Mouse (Mus musculus) gastrocnemius, postnatal 14 days (tissue): ENCODE measurements around the gene Sfxn1. TPM values are rescaled to one million over a fixed set of nuclear protein-coding genes. Genes with fewer than 3 reads are reported as not detected.
A peak's percentile ranks its signal among the peaks of the same experiment; 100 is the strongest.

ENCODE experiments used
- DNase-seq: peaks from one replicate; pipeline ENCODE4 v3.0.0; 2021; ENCODE audit warnings: mixed read lengths
- intact Hi-C: fragments of 180-260 bp; cut with DNase I; formaldehyde crosslinking; loops from one replicate; pipeline ENCODE4 v1.15.1; 2025; ENCODE audit warnings: low total_unique reads
- long read RNA-seq, 2 experiments: library from polyadenylated mRNA; stranded (forward); transcript quantifications; one replicate each; pipeline ENCODE4 v2.0.0; 2021
- total RNA-seq, 2 experiments: library from RNA; stranded (reverse); gene quantifications; 2 replicates each; pipeline ENCODE4 v1.2.3; 2021

Gene Sfxn1
- 1 to 10 TPM; 4.8 to 5.4 TPM for total RNA-seq
- long read RNA-seq, experiment 1, transcript Sfxn1-201 (11 exons, 2,783 nt) = major isoform, 7 of 10 reads
- long read RNA-seq, experiment 1, partial matches to known transcripts = 0 of 10 reads
- long read RNA-seq, experiment 1, other reads (novel, unspliced or antisense) = 3 of 10 reads
- long read RNA-seq, experiment 2, partial matches to known transcripts = 0 of 5 reads
- long read RNA-seq, experiment 2, other reads (novel, unspliced or antisense) = 2 of 5 reads

GRCm38 (mm10) chr13:54071606-54072331 is at the start of gene Sfxn1:
Gene Sfxn1 (plus strand): TSS chr13:54071869.
- intact Hi-C loops = no loop called here
- DNase-seq = peak; percentile 56

GRCm38 (mm10) chr13:54023311-54023710 is 48.4 kb upstream of the Sfxn1 start:
- DNase-seq = no peak
- intact Hi-C loops = no loop called here

GRCm38 (mm10) chr13:54027079-54027478 is 44.6 kb upstream of the Sfxn1 start:
- DNase-seq = no peak
- intact Hi-C loops = no loop called here

GRCm38 (mm10) chr13:54033653-54034052 is 38.0 kb upstream of the Sfxn1 start:
- DNase-seq = no peak
- intact Hi-C loops = no loop called here

- DNase-seq = no peak
- intact Hi-C loops = no loop called here
Measured at GRCm38 (mm10) chr13:54035541-54035940, 36.1 kb upstream of the Sfxn1 start.

- DNase-seq = no peak
Measured at GRCm38 (mm10) chr13:54037936-54038335, 33.7 kb upstream of the Sfxn1 start.

GRCm38 (mm10) chr13:54040256-54040655 is 31.4 kb upstream of the Sfxn1 start:
- intact Hi-C loops = no loop called here

More at GRCm38 (mm10) chr13:54037936-54038335, 33.7 kb upstream of the Sfxn1 start:
- intact Hi-C loops = no loop called here

GRCm38 (mm10) chr13:54048679-54049352 is 22.9 kb upstream of the Sfxn1 start:
- intact Hi-C loops = no loop called here

More at GRCm38 (mm10) chr13:54040256-54040655, 31.4 kb upstream of the Sfxn1 start:
- DNase-seq = no peak

GRCm38 (mm10) chr13:54051641-54052040 is 20.0 kb upstream of the Sfxn1 start:
- intact Hi-C loops = no loop called here
- DNase-seq = no peak

More at GRCm38 (mm10) chr13:54048679-54049352, 22.9 kb upstream of the Sfxn1 start:
- no peak for DNase-seq

GRCm38 (mm10) chr13:54054962-54055361 is 16.7 kb upstream of the Sfxn1 start:
- DNase-seq = peak; percentile 9
- intact Hi-C loops = loop anchor here (5.0 kb wide), 1 partner anchor 273 kb away; no protein-coding TSS in a partner anchor

- DNase-seq = peak; percentile 44
- intact Hi-C loops = loop anchor here (5.0 kb wide), 1 partner anchor 273 kb away; no protein-coding TSS in a partner anchor
Measured at GRCm38 (mm10) chr13:54055448-54055861, 16.2 kb upstream of the Sfxn1 start, which contains the start of gene Drd1. Gene Drd1 (minus strand): TSS chr13:54055705.

GRCm38 (mm10) chr13:54062068-54062467 is 9.6 kb upstream of the Sfxn1 start:
- intact Hi-C loops = no loop called here
- DNase-seq = no peak

GRCm38 (mm10) chr13:54063292-54063691 is 8.4 kb upstream of the Sfxn1 start:
- no peak for DNase-seq
- intact Hi-C loops = no loop called here

GRCm38 (mm10) chr13:54066081-54066746 is 5.5 kb upstream of the Sfxn1 start:
- no peak for DNase-seq
- intact Hi-C loops = no loop called here

GRCm38 (mm10) chr13:54067617-54068166 is 4.0 kb upstream of the Sfxn1 start:
- intact Hi-C loops = no loop called here
- DNase-seq = no peak

- intact Hi-C loops = no loop called here
- DNase-seq = no peak
Measured at GRCm38 (mm10) chr13:54071011-54071410, 658 bp upstream of the Sfxn1 start.

- intact Hi-C loops = no loop called here
- no peak for DNase-seq
Measured at GRCm38 (mm10) chr13:54072526-54073057, 923 bp downstream of the Sfxn1 start.

GRCm38 (mm10) chr13:54073066-54073465 is 1.4 kb downstream of the Sfxn1 start:
- DNase-seq = no peak
- intact Hi-C loops = no loop called here

GRCm38 (mm10) chr13:54073491-54073890 is 1.8 kb downstream of the Sfxn1 start:
- DNase-seq = no peak
- intact Hi-C loops = no loop called here
